Mouse (Mus musculus): ENCODE results near the gene Nedd9.

DNA sequence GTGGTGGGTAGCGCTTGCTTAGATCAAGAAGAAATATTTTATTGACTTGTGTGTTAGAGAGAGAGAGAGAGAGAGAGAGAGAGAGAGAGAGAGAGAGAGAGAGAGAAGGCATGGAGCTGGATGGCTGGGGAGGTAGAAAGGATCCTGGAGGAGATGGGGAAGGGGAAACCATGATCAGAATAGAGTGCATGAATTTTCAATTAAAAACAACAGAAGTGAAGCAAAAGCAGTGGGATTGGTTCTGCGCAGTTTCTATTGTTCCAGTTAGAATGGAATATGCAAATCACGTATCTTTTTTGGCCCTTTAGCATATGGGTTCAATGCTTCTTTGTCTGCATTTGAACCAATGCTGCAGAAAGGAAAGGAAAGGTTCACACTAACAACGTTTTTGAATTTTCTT is 45.0 kb downstream of the Nedd9 start:
- TF ChIP-seq CTCF (IDR thresholded peaks at IDR 0.05; ENCODE audit: borderline replicate concordance, control insufficient read depth, extremely low read depth, insufficient read depth, low read length, poor library complexity) (no peak), POLR2A (IDR thresholded peaks at IDR 0.05; ENCODE audit: control insufficient read depth, extremely low read depth, insufficient read depth, low read length, poor library complexity) (no peak)

Data from thymus, adult 2 months (tissue).